Mouse (Mus musculus) ZHBTc4 (cell line): Measurements from ENCODE around the gene Fam84a.

Source experiments
- DNase-seq: peaks from one replicate; pipeline ENCODE4 v3.0.0-alpha.2; 2011; ENCODE audit warnings: low read depth, low spot score

The Fam84a gene

GRCm38 (mm10) chr12:14151921-14152320 lies at the start of gene Fam84a:
Fam84a (minus strand) TSS chr12:14152054.
- peak; percentile 97 for DNase-seq

- DNase-seq: peak; percentile 20
Observed at GRCm38 (mm10) chr12:14195479-14195878, 43.6 kb upstream of the Fam84a start.

GRCm38 (mm10) chr12:14186689-14187195 lies 34.9 kb upstream of the Fam84a start:
- no peak for DNase-seq

GRCm38 (mm10) chr12:14165713-14166112 lies 13.9 kb upstream of the Fam84a start:
- DNase-seq: no peak

- no peak for DNase-seq
Observed at GRCm38 (mm10) chr12:14164936-14165335, 13.1 kb upstream of the Fam84a start.

GRCm38 (mm10) chr12:14152426-14152825 lies 572 bp upstream of the Fam84a start:
- peak; percentile 41 for DNase-seq

- peak; percentile 45 for DNase-seq
Observed at GRCm38 (mm10) chr12:14150936-14151631, 770 bp downstream of the Fam84a start.

GRCm38 (mm10) chr12:14150568-14150909 lies 1.3 kb downstream of the Fam84a start:
- DNase-seq: no peak

- peak; percentile 59 for DNase-seq
Observed at GRCm38 (mm10) chr12:14149843-14150567, 1.8 kb downstream of the Fam84a start.

GRCm38 (mm10) chr12:14149022-14149842 lies 2.6 kb downstream of the Fam84a start:
- DNase-seq: peak; percentile 29

GRCm38 (mm10) chr12:14137046-14137445 lies 14.8 kb downstream of the Fam84a start:
- DNase-seq: no peak

- DNase-seq: no peak
Observed at GRCm38 (mm10) chr12:14114730-14115129, 37.1 kb downstream of the Fam84a start.

GRCm38 (mm10) chr12:14096944-14097343 lies 54.9 kb downstream of the Fam84a start:
- DNase-seq: no peak
